Mouse (Mus musculus): Measurements from ENCODE around the gene Paqr7.

The Paqr7 gene

GRCm38 (mm10) chr4:134501095-134501494 is 4.6 kb downstream of the Paqr7 start:
- no peak for DNase-seq (ENCODE audit: low spot score in 2 of 2)

GRCm38 (mm10) chr4:134503686-134504357 is 7.3 kb downstream of the Paqr7 start:
- peak in 1 of 2 experiments; percentile 52 for DNase-seq (ENCODE audit: low spot score in 2 of 2)

- DNase-seq (ENCODE audit: low spot score in 2 of 2): no peak
Measured at GRCm38 (mm10) chr4:134505303-134505789, 8.8 kb downstream of the Paqr7 start.

GRCm38 (mm10) chr4:134505966-134506594 is 9.6 kb downstream of the Paqr7 start:
- DNase-seq (ENCODE audit: low spot score in 2 of 2): peak in 1 of 2 experiments; percentile 66

- DNase-seq (ENCODE audit: low spot score in 2 of 2): no peak
Measured at GRCm38 (mm10) chr4:134506713-134507112, 10.2 kb downstream of the Paqr7 start.

- no peak for DNase-seq (ENCODE audit: low spot score in 2 of 2)
Measured at GRCm38 (mm10) chr4:134510396-134510795, 13.9 kb downstream of the Paqr7 start.

- DNase-seq (ENCODE audit: low spot score in 2 of 2): peak; percentile 90 to 95
Measured at GRCm38 (mm10) chr4:134510845-134511411, 14.4 kb downstream of the Paqr7 start, which contains the start of gene Aunip. Gene Aunip (plus strand): TSS chr4:134510999.

GRCm38 (mm10) chr4:134511730-134512129 is 15.2 kb downstream of the Paqr7 start:
- DNase-seq (ENCODE audit: low spot score in 2 of 2): no peak

GRCm38 (mm10) chr4:134512798-134513197 is 16.3 kb downstream of the Paqr7 start:
- peak; percentile 83 to 85 for DNase-seq (ENCODE audit: low spot score in 2 of 2)

- DNase-seq (ENCODE audit: low spot score in 2 of 2): no peak
Measured at GRCm38 (mm10) chr4:134514309-134514930, 17.9 kb downstream of the Paqr7 start.

- no peak for DNase-seq (ENCODE audit: low spot score in 2 of 2)
Measured at GRCm38 (mm10) chr4:134515614-134516013, 19.1 kb downstream of the Paqr7 start.

GRCm38 (mm10) chr4:134516981-134517380 is 20.5 kb downstream of the Paqr7 start:
- DNase-seq (ENCODE audit: low spot score in 2 of 2): no peak

GRCm38 (mm10) chr4:134517719-134518118 is 21.2 kb downstream of the Paqr7 start:
- no peak for DNase-seq (ENCODE audit: low spot score in 2 of 2)

- no peak for DNase-seq (ENCODE audit: low spot score in 2 of 2)
Measured at GRCm38 (mm10) chr4:134518541-134518940, 22.0 kb downstream of the Paqr7 start.

GRCm38 (mm10) chr4:134519281-134519680 is 22.8 kb downstream of the Paqr7 start:
- DNase-seq (ENCODE audit: low spot score in 2 of 2): no peak

- DNase-seq (ENCODE audit: low spot score in 2 of 2): no peak
Measured at GRCm38 (mm10) chr4:134523447-134523846, 26.9 kb downstream of the Paqr7 start.

GRCm38 (mm10) chr4:134525806-134526205 is 29.3 kb downstream of the Paqr7 start:
- DNase-seq (ENCODE audit: low spot score in 2 of 2): no peak

- DNase-seq (ENCODE audit: low spot score in 2 of 2): no peak
Measured at GRCm38 (mm10) chr4:134526220-134526619, 29.7 kb downstream of the Paqr7 start.

GRCm38 (mm10) chr4:134532928-134533327 is 36.4 kb downstream of the Paqr7 start:
- DNase-seq (ENCODE audit: low spot score in 2 of 2): no peak

- no peak for DNase-seq (ENCODE audit: low spot score in 2 of 2)
Measured at GRCm38 (mm10) chr4:134533421-134533820, 36.9 kb downstream of the Paqr7 start.

- peak; percentile 81 to 91 for DNase-seq (ENCODE audit: low spot score in 2 of 2)
Measured at GRCm38 (mm10) chr4:134534124-134534886, 37.8 kb downstream of the Paqr7 start.
